Mouse (Mus musculus): Measurements from ENCODE around the gene Kcnk12.

- TF ChIP-seq CTCF (IDR thresholded peaks at IDR 0.05; ENCODE audit: low read depth) (no peak), EP300 (IDR thresholded peaks at IDR 0.05; ENCODE audit: low read depth) (no peak)
Observed at GRCm38 (mm10) chr17:87826909-87827308, 29.1 kb upstream of the Kcnk12 start.

Data from liver, embryonic 14.5 days (tissue).